Mouse (Mus musculus) 416B (cell line): ENCODE measurements at regions not wholly inside any gene's neighbourhood (a gene's known extent, or its start where the extent isn't known, plus 50 kb on each side); places are given as distances from the start of the nearest gene placed in this dataset.
A peak's percentile ranks its signal among the peaks of the same experiment; 100 is the strongest.
"Not testable (repeated sequence)": the region's sequence is repeated elsewhere in the genome, so short reads cannot be mapped to it uniquely, and the experiment has no call there.

Experiments used
- DNase-seq: peaks from one replicate; pipeline ENCODE4 v3.0.0; 2011; ENCODE audit warnings: low read depth

DNA sequence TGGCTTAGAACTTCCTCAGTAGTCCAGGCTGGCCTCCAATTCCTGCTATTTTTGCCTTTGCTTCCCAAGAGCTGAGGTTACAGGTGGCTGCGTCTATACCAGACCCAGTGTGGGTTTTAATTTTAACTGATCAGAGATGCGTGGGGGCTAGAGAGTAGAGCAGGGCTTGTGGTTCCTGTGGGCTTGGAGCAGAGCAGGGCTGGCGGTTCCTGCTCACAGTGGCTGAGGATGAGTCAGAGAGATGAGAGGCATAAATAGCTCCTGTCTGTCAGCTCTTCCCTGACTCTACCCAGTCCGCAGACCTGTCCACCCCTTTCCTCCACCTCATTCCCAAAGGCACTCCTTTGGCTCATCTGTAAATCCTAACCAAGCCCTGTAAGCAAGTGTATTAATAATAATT is 304.8 kb downstream of the Abcc12 start:
- peak; percentile 17 for DNase-seq

GRCm38 (mm10) chr8:86273811-86274210 is 306.7 kb downstream of the Abcc12 start:
- DNase-seq = no peak

- DNase-seq = no peak
Observed at GRCm38 (mm10) chr8:86272626-86273025, 307.9 kb downstream of the Abcc12 start.

DNA sequence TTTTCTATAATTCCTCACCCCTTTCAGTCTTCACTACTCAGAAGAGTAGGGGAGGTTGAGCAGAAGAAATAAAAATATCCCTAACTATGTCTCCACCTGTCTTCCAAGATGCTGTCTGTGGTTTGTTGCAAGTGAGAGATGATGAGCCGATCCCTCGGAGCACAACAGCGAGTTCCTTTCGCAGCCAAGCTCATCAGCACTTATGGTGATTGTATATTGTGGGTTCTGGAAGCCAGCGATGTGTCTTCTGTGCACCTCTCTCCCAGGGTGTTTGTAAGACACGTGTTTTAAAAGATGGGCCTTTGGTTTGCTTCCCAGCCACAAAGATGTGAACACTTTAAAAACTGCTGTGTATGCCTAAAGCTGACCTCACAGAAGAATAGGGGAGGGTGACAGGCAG is 309.0 kb downstream of the Abcc12 start:
- DNase-seq = no peak

DNA sequence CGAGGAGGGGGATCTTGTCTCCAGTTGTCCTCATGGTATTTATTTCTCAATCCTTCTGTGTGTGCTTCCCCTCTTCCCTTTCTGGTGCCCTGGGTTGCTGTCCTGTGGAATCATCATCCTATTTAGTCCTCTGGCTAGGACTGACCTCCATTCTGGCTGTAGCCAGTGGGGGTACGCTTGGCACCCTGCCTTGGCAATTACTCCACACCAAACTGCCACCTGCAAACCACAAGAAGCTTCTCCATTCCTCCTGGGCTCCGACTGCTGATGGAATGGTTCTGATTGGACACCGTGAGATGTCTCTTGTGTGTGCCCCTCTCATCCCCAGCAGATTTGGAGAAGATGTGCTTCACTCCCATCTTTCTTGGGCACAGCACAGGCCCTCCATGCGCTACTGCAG is 322.5 kb downstream of the Abcc12 start:
- no peak for DNase-seq

- DNase-seq = no peak
Observed at GRCm38 (mm10) chr8:86255431-86255830, 325.1 kb downstream of the Abcc12 start.

GRCm38 (mm10) chr8:86254680-86255079 is 325.8 kb downstream of the Abcc12 start:
- DNase-seq = no peak

DNA sequence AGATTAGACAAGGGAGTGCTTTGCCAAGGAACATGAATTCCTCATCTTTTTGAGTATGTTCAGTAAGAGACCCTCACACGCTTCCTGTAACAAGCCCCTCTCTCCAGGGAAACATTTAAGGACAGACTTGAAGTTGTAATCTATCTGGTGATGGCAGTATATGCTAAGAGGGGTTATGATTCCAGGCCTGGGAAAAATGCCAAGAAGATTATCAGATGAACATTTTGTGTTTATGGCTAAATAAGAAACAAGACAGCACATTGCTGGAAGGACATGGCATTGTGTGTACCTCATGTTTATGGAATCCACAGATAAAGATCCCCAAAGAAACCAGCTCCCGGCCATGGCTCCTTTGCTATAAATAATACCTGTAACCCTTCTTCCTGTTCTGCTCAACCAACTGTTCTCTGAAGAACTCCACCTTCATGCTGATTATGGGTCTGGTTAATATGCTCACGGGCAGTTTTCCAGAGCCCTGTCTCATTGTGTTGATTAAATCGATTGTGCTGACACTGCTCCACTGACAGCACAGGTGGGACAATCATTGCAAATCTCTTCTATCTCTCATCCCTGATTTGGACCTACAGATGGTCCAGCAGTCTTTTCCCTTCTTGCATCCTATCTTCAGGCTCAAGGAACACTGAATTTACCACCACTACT is 327.7 kb downstream of the Abcc12 start:
- no peak for DNase-seq

DNA sequence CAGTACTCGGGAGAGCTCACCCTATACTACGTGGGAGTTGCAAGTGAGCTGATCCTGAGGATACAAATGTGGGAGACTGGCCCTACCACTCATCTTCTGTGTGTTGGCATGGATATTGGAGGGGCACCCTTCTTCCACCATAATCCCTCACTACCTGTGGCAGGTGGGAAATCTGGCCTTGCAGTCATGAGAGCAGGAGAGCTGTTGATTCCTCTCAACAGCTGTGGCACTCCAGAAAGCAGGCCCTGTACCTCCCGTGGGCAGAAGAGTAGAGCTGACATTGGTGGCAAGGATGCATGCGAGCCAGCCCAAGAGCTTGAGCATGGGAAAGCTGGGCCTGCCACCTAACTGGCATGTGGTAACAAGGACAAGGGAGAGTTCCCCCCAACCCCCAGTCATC is 345.8 kb downstream of the Abcc12 start:
- no peak for DNase-seq

DNA sequence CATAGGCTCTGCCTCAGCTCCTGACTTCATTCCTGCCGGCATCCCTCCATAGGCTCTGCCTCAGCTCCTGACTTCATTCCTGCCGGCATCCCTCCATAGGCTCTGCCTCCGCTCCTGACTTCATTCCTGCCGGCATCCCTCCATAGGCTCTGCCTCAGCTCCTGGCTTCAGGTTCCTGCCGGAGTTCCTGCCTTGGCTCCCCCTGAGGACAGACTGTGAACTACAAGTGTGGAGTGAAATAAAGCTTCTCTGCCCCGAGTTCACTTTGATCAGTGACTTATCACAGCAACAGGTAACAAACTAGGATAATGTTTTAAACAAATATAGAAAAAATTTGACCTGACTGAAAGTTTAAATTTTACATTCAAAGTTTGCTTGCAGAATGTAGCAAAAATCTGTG is 348.5 kb downstream of the Abcc12 start:
- DNase-seq = not testable (repeated sequence)

DNA sequence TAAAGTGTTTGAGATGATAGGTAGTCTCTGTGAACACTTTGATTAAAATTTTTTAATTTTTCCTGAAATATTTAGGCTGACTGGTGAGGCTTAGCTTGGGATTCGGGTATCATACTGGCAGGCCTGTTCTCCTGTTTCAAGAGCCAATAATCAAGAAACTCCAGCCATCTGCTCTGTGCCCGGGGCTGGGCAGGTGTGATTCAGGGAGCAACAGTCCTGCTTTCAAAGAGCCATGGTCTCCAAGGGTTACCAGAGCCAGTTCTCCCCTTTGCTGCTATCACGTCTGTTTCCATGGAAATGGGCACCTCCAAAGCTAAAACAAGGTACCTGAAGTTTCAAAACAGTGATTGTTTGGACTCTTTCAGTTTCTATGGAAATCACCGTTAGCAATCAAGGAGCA is 355.6 kb downstream of the Abcc12 start:
- no peak for DNase-seq

- DNase-seq = no peak
Observed at GRCm38 (mm10) chr8:86222715-86223114, 357.8 kb downstream of the Abcc12 start.

DNA sequence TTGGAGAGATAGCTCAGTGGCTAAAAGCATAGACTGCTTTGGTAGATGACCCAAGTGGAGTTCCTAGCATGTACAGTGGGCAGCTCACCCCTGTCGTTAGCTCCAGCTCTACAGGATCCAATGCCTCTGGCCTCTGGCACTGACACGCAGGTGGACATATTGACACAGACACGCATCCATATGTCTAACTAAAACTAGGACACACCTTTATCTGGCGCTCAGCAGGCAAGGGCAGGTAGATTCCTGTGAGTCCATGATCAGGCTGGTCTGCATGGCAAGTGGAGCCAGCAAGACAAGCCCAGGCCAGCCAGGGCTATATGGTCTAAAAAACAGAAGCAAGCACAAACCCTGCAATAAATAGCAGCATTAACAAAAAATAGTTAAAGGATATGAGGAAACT is 358.3 kb downstream of the Abcc12 start:
- DNase-seq = no peak

DNA sequence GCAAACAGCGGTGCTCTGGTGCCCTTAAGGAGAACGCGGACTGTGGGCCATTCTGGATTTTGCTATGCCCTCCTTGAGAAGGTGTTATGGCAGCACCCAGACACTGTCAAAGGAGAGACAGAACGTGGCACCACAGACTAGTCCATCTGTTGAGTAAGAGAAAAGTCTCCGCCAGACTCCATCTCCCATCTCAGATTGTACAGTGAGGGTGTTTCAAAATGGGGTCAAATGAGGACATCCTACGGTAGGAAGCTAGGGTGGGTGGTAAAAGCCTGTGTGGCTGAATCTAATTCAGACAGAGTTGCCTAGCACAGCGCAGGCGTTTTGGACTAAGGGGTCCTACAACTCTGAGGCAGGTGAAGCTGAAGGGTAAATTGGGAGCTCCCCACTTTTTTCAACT is 366.1 kb downstream of the Abcc12 start:
- no peak for DNase-seq

DNA sequence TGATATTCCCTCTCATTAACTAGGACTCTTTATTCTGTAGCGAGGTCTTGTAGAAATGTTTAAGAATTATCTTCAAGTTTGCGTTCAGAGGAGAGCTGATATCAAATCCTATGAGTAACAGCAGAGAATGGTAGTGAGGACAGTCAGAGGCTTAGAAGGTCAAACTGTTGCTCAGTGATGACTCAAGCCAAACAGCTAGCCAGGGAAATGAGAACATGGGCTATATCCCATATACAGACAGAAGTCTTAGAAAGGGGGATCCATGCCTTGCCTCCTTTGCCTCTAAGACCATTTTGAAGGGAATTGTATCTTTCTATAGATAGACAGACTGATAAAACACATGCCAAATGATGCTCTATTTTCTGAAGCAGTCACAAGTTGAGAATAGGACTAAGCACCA is 368.0 kb downstream of the Abcc12 start:
- no peak for DNase-seq

DNA sequence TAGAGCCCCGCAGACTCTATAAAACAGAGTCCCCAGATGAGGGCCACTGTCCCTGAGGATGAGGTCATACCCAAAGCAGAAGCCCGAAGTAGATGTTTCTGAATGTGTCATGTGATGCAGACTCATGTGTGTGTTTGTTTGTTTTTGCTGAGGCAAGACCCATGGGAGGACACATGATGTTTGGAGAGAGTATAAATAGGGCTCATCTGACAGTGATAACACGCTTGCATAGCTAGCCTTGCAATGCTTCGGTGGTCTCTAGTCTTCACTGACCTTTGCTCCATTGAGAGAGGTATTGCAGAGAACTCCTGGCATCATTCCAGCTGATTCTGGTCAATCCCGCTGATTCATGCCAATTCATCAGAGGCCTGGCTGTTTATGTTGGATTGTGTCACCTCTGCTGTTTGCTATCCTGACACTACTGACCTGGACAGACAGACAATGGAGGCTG is 368.1 kb downstream of the Phkb start:
- peak; percentile 55 for DNase-seq

GRCm38 (mm10) chr8:86204421-86205229 is 363.9 kb downstream of the Phkb start:
- DNase-seq = no peak

DNA sequence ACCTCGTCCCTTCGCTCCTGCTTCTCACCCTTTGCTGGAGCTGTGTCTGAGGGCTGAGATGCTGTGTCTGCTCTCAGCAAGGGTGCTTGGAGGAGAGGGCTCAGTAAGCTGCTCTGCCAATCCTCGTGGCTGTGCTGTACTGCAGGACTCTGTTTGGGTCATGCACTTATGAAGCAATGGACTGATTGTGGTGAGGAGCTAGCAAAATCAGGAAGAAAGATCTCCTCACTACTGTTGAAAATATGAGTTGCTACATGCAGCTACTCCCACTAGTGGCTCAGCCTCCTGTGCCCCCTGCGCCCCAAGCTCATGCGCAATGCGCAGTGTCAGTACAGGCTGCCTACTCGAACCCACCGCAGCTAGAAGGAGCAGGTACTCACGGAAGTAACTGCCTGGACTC is 362.3 kb downstream of the Phkb start:
- peak; percentile 48 for DNase-seq

- DNase-seq = no peak
Observed at GRCm38 (mm10) chr8:86201830-86202229, 361.1 kb downstream of the Phkb start.

- no peak for DNase-seq
Observed at GRCm38 (mm10) chr8:86192262-86192661, 351.5 kb downstream of the Phkb start.

DNA sequence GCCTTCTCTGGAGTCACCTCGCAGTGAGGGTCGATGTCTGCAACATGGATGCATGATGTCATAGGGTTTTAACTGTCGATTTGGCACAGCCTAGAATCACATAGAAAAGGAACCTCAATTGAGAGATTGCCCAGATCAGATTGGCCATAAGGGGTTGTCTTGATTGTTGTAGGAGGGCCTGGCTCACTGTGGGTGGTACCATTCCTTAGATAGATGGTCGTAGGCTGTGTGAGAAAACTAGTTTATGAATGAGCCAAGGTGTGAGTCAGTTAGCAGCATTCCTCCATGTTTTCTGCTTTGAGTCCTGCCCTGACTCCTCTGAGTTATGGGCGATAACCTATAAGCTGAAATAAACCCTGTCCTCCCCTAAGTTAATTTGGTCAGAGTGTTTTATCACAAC is 343.9 kb downstream of the Phkb start:
- no peak for DNase-seq

DNA sequence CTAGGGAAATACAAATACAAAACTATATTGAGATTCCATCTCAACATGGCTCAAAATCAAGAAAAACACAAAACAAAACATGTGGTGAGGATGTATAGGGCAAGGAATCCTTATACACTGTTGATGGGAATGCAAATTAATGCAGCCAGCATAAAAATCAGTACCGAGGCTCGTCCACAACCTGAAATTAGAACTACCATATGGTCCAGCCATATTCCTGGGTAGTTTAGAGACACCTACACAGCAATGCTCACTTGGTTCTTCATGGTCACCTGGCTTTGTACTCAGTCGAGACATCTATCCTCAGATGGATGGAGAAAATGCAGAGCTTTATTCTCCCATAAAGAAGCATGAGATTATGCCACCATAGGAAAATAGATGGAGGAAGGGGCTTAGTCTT is 340.0 kb downstream of the Phkb start:
- no peak for DNase-seq

- DNase-seq = peak; percentile 84
Observed at GRCm38 (mm10) chr8:86170091-86170490, 329.3 kb downstream of the Phkb start.

- DNase-seq = no peak
Observed at GRCm38 (mm10) chr8:86164818-86165217, 324.1 kb downstream of the Phkb start.
